Mouse (Mus musculus) midbrain, embryonic 12.5 days (tissue): ENCODE data around the gene Ankrd33b. TPM values are rescaled to one million over a fixed set of nuclear protein-coding genes. Genes with fewer than 3 reads are reported as not detected.

Source experiments
- ATAC-seq: fragments of 200-750 bp; cut with Nextera tagmentation; 2 replicates; pipeline ENCODE4 v1.8.0; 2017; ENCODE audit warnings: low read depth, moderate TSS enrichment, moderate library complexity; ENCODE audit not compliant: low FRiP score
- H3K27ac ChIP-seq: fragments of 300-500 bp; sonication (generic); replicated peaks from 2 replicates; pipeline ENCODE4 v1.5.1; 2016; ENCODE audit warnings: mild to moderate bottlenecking
- H3K27me3 ChIP-seq: fragments of 300-500 bp; sonication (generic); 2 replicates; pipeline ENCODE4 v1.6.1; 2016; ENCODE audit warnings: mild to moderate bottlenecking
- H3K36me3 ChIP-seq: fragments of 300-500 bp; sonication (generic); 2 replicates; pipeline ENCODE4 v1.6.1; 2016
- H3K4me1 ChIP-seq: fragments of 300-500 bp; sonication (generic); 2 replicates; pipeline ENCODE4 v1.6.1; 2016
- H3K4me2 ChIP-seq: fragments of 300-500 bp; sonication (generic); replicated peaks from 2 replicates; pipeline ENCODE4 v1.6.1; 2016; ENCODE audit warnings: mild to moderate bottlenecking, moderate library complexity
- H3K4me3 ChIP-seq: fragments of 300-500 bp; sonication (generic); 2 replicates; pipeline ENCODE4 v1.5.1; 2016; ENCODE audit warnings: mild to moderate bottlenecking
- H3K9ac ChIP-seq: fragments of 300-500 bp; sonication (generic); replicated peaks from 2 replicates; pipeline ENCODE4 v1.6.1; 2016; ENCODE audit warnings: mild to moderate bottlenecking, moderate library complexity
- H3K9me3 ChIP-seq: fragments of 300-500 bp; sonication (generic); 2 replicates; pipeline ENCODE4 v1.6.1; 2016; ENCODE audit warnings: mild to moderate bottlenecking
- WGBS: fragments of 180-500 bp; shearing (Covaris S2); methylation state at CpG from one replicate; pipeline ENCODE4 v1.1.7; 2016; 5-methylcytosine and 5-hydroxymethylcytosine counted together
- polyA plus RNA-seq: library from polyadenylated mRNA; unstranded; fragments of >200 nt; fragmentation: Nextera tagmentation; extraction: Ambion mirVana; gene quantifications from 2 replicates; pipeline ENCODE4 v1.2.1, GENCODE M21; 2016

The Ankrd33b gene
- polyA plus RNA-seq, 1 experiment from 2014 or later: 0.71 TPM

DNA sequence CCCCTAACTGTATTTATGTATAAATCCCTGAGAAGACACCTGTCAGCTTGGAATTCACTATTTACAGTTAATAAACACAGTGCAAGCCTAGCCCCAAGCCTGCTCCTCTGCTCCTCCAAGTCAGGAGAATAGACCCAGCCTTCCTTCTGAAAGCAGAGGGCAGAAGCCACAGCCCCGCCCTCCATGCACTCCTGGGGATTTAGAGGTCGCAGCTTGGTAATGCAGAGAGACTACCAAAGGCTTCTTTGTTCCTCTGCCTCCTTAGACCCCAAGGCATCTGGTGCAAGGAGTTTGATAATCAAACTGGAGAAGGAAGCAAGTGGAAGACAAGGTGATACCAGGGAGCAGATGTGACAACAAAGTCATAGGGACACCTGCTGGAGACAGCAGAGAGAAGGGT lies 73.2 kb downstream of the Ankrd33b start:
- Histone ChIP-seq H3K4me3 (no peak overlapping the region), H3K4me2 (no peak overlapping the region), H3K27me3 (peaks cover 36% of the 10 kb centered on the region), H3K9ac (no peak overlapping the region), H3K4me1 (peaks cover 15% of the 10 kb centered on the region), H3K27ac (no peak overlapping the region), H3K36me3 (no peaks in the 10 kb centered on the region), H3K9me3 (no peaks in the 10 kb centered on the region)
- no peak for ATAC-seq
- 5% methylated on average over 2 of the region's 2 CpGs for WGBS

DNA sequence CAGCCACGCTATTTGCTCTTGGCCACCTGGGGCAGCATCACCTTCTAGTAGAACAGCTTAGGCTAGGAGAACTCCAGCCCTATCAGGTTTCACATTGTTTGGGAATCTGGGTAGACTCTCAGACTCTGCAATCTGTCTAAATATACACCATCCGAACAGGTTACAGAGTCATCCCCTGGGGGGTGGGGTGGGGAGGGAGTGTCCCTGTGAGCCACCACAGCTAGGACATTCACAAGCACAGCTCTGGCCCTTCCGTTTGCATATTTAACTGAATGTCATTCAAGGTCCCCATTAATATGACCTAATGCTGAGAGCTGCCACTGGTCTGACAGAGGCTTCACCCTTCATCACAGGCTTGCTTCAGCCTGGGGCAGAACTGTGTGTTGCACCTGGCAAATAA lies 74.9 kb downstream of the Ankrd33b start:
- H3K27ac ChIP-seq: no peak overlapping the region
- peaks cover 21% of the 10 kb centered on the region for H3K27me3 ChIP-seq
- H3K4me2 ChIP-seq: no peak overlapping the region
- 46% methylated on average over 3 of the region's 3 CpGs for WGBS
- no peak overlapping the region for H3K9ac ChIP-seq
- H3K36me3 ChIP-seq: no peaks in the 10 kb centered on the region
- peaks cover 12% of the 10 kb centered on the region for H3K4me1 ChIP-seq
- no peak overlapping the region for H3K4me3 ChIP-seq
- ATAC-seq: no peak
- no peaks in the 10 kb centered on the region for H3K9me3 ChIP-seq

DNA sequence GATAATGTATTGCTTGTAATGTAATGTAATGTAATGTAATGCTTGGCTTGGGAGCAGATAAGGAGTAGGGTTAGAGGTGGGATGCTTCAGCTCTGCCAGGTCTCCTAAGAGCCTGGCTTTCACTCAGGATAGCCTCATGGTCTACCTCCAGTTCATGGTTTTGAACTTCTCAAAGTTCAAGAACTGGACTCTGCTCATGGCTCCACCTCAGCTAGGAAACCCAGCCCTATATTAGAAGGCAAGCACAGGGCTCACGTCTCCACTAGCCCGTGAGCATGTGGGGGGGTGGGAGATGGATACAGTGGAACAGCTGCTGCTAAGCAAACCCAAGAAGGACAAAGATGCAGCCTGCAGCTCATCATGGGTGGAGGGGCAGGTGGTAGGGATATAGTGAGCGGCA lies 81.8 kb downstream of the Ankrd33b start:
- no peak overlapping the region for H3K4me2 ChIP-seq
- WGBS: 89% methylated on average over 3 of the region's 3 CpGs

DNA sequence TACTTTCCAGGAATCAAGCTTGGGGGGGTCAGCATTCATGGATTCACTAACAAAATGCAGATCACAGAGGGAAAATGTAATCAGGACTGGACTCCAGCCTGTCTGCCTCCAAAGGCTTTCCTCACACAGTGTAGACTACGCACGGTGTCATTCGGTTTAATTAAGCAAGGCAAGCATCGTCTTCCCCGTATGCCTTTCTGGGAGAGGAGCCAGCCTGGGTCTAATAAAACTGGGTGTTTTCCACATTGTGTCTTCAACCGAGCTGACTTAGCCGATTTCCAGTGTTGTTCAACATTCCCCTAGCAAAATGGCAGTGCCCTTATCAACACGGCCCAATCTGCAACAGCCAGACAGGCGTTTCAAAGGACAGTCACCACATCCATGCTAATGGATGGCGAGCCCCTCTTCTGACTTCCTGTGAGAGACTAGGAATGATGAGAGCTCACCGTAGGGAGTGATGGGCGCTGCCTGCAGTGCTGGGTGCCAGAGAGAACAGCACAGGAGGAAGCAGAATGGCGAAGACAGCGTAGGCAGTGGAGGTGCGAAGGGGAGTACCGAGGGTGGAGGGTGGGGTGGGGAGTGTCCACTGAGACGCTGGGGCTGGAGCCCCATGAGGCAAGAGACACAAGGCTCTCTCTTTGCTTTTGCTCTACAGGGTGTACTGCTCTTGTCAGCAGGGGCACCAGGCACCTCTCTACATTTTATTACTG lies 82.4 kb downstream of the Ankrd33b start:
- H3K4me3 ChIP-seq: no peak overlapping the region
- 85% methylated on average over 17 of the region's 17 CpGs for WGBS
- ATAC-seq: no peak

More for the DNA sequence above, 81.8 kb downstream of the Ankrd33b start:
- ATAC-seq: no peak
- H3K9me3 ChIP-seq: no peaks in the 10 kb centered on the region
- H3K27me3 ChIP-seq: no peaks in the 10 kb centered on the region
- no peak overlapping the region for H3K4me3 ChIP-seq
- H3K4me1 ChIP-seq: no peaks in the 10 kb centered on the region
- H3K36me3 ChIP-seq: no peaks in the 10 kb centered on the region
- no peak overlapping the region for H3K27ac ChIP-seq
- H3K9ac ChIP-seq: no peak overlapping the region

DNA sequence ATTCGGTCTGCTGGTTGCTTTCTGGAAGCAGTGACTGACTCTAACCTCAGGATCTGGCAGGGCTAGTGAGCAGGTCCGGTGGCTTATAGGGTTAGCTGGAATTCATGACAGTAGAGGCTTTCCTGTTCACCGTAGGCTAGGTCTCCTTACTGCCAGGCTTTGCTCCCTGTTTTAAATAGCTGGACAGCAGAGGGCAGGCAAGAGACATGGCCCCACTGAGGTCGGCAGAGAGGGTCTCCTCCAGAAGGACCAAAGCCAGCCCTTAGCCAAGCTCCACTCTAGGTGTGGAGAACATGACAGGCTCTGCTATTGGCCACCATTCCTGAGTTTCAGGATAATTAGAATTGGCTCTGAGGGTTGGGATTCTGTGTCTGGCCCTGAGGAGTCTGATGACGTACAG lies 83.4 kb downstream of the Ankrd33b start:
- H3K9ac ChIP-seq: no peak overlapping the region
- no peaks in the 10 kb centered on the region for H3K9me3 ChIP-seq
- no peaks in the 10 kb centered on the region for H3K4me1 ChIP-seq
- ATAC-seq: no peak
- no peak overlapping the region for H3K4me3 ChIP-seq
- no peak overlapping the region for H3K27ac ChIP-seq
- WGBS: 66% methylated on average over 5 of the region's 5 CpGs
- H3K36me3 ChIP-seq: no peaks in the 10 kb centered on the region
- no peaks in the 10 kb centered on the region for H3K27me3 ChIP-seq
- H3K4me2 ChIP-seq: no peak overlapping the region

More for the DNA sequence above, 82.4 kb downstream of the Ankrd33b start:
- Histone ChIP-seq H3K27ac (no peak overlapping the region), H3K4me2 (no peak overlapping the region), H3K36me3 (no peaks in the 10 kb centered on the region), H3K9ac (no peak overlapping the region), H3K4me1 (no peaks in the 10 kb centered on the region), H3K9me3 (no peaks in the 10 kb centered on the region), H3K27me3 (no peaks in the 10 kb centered on the region)

DNA sequence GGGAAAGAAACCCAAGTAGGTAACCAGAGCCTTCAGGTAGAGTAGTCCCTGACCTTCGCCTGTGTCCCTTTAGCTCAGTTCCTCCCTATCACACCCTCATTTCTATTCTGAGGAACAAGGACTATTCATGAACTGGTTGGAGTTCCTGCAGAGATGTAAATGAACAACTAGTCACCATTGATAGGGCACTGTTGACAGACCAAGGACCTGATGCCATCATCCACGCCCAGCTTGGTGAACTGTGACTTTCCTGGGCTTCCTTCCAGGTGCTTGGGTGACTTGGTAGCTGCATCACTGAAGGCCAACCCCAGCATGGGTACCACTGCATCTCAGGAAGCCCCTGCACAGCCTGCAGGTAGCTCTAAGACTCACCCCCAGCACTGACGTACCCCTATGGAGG lies 85.2 kb downstream of the Ankrd33b start:
- peak overlapping the region; percentile 46 for H3K27ac ChIP-seq
- no peaks in the 10 kb centered on the region for H3K9me3 ChIP-seq
- H3K4me2 ChIP-seq: no peak overlapping the region
- no peak for ATAC-seq
- H3K4me3 ChIP-seq: no peak overlapping the region
- no peaks in the 10 kb centered on the region for H3K36me3 ChIP-seq
- no peak overlapping the region for H3K9ac ChIP-seq
- H3K27me3 ChIP-seq: no peaks in the 10 kb centered on the region
- 83% methylated on average over 3 of the region's 3 CpGs for WGBS
- no peaks in the 10 kb centered on the region for H3K4me1 ChIP-seq

DNA sequence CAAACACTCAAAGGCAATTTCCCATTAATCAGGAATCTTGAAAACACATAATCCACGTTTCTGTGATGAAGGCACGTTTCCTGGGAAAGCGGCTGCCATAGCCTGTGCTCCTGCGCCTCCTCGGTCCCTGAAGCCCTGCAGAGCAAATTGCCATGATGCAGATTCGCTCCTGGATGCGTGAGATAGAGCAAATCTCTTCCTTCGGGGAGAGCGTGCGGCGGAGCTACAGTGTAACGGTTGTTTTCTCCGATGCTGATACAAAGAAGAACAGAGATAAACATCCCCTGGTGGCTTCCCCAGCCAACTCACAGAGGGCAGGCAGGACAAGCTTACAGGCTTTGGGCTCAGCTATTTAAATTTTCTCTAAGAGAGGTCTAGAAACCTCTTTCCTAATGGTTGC lies 85.7 kb downstream of the Ankrd33b start:
- 61% methylated on average over 13 of the region's 13 CpGs for WGBS

DNA sequence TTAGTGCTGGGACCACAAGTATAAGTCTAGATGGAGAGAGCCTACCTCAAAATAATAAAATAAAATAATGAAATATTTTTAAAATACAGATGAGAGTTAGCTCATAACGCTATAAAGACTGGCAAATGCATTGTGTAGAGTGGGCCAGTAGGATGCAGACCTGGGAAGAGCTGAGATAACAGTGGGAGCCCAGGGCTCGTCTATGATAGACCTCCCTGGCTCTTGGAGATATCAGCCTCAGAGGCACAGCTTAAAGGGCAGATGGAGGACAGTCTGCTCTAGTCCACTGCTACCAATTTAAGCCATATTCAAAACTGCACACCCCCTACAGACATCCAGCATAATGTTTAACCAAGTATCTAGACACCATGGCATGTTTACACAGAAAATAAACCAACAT lies 86.8 kb downstream of the Ankrd33b start:
- no peak overlapping the region for H3K4me2 ChIP-seq
- H3K4me3 ChIP-seq: no peak overlapping the region
- 0 out of 2 replicates have a peak, but pooled peaks have one; percentile 28 for ATAC-seq
- H3K36me3 ChIP-seq: no peaks in the 10 kb centered on the region
- no peaks in the 10 kb centered on the region for H3K4me1 ChIP-seq
- H3K27ac ChIP-seq: no peak overlapping the region
- 73% methylated on average over 2 of the region's 2 CpGs for WGBS
- no peak overlapping the region for H3K9ac ChIP-seq
- no peaks in the 10 kb centered on the region for H3K27me3 ChIP-seq
- H3K9me3 ChIP-seq: no peaks in the 10 kb centered on the region

More for the DNA sequence above, 85.7 kb downstream of the Ankrd33b start:
- no peak overlapping the region for H3K9ac ChIP-seq
- no peaks in the 10 kb centered on the region for H3K9me3 ChIP-seq
- H3K36me3 ChIP-seq: no peaks in the 10 kb centered on the region
- H3K4me1 ChIP-seq: no peaks in the 10 kb centered on the region
- no peaks in the 10 kb centered on the region for H3K27me3 ChIP-seq
- ATAC-seq: peak; percentile 58
- H3K4me2 ChIP-seq: no peak overlapping the region
- H3K4me3 ChIP-seq: no peak overlapping the region
- peak overlapping the region; percentile 46 for H3K27ac ChIP-seq

DNA sequence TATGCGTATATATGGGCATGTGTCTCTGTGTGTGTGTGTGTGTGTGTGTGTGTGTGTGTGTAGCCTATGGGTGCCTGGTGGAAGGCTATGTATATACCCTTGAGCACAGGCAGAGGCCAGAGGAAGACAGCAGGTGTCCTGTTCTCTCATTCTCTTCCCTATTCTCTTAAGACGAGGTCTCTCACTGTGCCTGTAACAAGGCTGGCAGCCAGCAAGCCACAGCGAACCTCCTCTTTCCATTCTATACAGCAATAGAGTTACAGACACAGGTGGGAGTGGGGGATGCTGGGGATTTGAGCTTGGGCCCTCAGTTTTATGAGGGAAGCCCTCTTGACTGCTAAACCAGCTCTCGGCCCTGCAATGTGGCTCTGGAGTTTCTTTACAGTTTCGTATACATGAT lies 87.5 kb downstream of the Ankrd33b start:
- Histone ChIP-seq H3K9me3 (no peaks in the 10 kb centered on the region), H3K4me2 (no peak overlapping the region), H3K27ac (no peak overlapping the region), H3K27me3 (no peaks in the 10 kb centered on the region), H3K4me3 (no peak overlapping the region), H3K9ac (no peak overlapping the region), H3K4me1 (no peaks in the 10 kb centered on the region), H3K36me3 (no peaks in the 10 kb centered on the region)
- WGBS: 81% methylated on average over 5 of the region's 5 CpGs
- ATAC-seq: no peak

DNA sequence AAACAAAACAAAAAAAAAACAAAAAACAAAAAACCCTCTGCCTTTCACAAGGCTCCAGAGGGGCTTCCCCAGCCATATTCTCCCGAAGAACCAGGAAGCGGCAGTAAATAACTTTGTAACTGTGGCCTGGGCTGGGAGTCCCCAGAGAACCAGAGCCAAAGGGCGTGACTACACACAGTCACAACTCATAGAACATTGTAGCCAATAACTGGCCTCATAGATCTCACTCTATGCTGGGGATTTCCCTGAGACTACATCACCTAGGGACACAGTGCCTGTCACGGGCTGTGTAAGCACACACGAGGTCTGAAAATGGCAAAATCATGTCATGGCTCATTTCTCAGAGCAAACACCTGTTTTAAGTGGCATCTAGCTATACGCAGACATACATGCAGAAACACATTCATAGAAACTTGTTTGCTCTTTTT lies 87.9 kb downstream of the Ankrd33b start:
- ATAC-seq: no peak

DNA sequence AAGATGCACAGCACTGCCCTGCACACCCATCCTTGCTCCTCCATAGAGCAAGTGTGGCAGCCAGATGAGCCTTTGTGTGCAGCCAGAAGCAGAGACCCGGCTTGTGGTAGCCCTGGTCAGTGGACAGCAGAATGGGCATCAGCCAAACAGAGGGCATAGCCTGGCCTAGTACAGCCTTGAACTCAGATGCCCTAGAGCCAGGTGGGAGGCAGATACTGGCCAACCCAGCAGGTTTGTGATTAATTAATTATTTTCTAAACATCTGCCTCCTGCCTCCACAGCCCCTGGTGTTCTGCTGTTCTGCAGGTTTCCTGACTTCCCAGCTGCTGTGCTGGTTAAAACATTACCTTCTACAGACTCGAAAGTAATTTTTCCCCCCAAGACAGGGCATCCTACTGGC lies 88.4 kb downstream of the Ankrd33b start:
- H3K9ac ChIP-seq: no peak overlapping the region
- no peaks in the 10 kb centered on the region for H3K36me3 ChIP-seq
- 72% methylated on average over 2 of the region's 2 CpGs for WGBS
- no peak overlapping the region for H3K4me3 ChIP-seq
- H3K9me3 ChIP-seq: no peaks in the 10 kb centered on the region
- H3K4me1 ChIP-seq: no peaks in the 10 kb centered on the region
- no peak for ATAC-seq
- no peaks in the 10 kb centered on the region for H3K27me3 ChIP-seq
- H3K4me2 ChIP-seq: no peak overlapping the region
- H3K27ac ChIP-seq: no peak overlapping the region

More for the DNA sequence above, 87.9 kb downstream of the Ankrd33b start:
- Histone ChIP-seq H3K4me2 (no peak overlapping the region), H3K4me3 (no peak overlapping the region), H3K27ac (no peak overlapping the region), H3K9me3 (no peaks in the 10 kb centered on the region), H3K4me1 (no peaks in the 10 kb centered on the region), H3K9ac (no peak overlapping the region), H3K36me3 (no peaks in the 10 kb centered on the region), H3K27me3 (no peaks in the 10 kb centered on the region)
- 86% methylated on average over 6 of the region's 6 CpGs for WGBS

DNA sequence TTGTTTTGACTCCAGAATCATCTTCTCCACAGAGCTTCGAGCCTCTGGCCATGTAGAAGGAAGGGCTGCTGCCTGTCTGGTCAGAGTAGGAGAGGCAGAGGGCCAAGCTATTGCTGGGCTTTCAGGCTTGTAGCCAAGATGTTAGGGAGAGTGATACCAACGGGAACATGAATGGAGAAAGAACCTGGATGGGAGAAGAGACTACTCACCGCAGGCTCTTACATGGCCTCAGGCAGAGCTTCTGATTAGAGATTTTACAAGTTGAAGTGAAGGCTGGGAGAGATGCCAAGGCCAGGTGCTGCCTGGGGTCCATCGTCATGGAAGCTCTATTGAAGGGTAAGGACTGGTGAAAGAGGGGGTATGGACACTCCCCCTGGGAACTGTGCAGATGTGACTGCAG lies 89.4 kb downstream of the Ankrd33b start:
- no peaks in the 10 kb centered on the region for H3K4me1 ChIP-seq
- no peak overlapping the region for H3K27ac ChIP-seq
- no peak overlapping the region for H3K9ac ChIP-seq
- WGBS: 81% methylated on average over 4 of the region's 4 CpGs
- no peaks in the 10 kb centered on the region for H3K9me3 ChIP-seq
- no peak overlapping the region for H3K4me2 ChIP-seq
- ATAC-seq: no peak
- H3K4me3 ChIP-seq: no peak overlapping the region
- H3K27me3 ChIP-seq: no peaks in the 10 kb centered on the region
- no peaks in the 10 kb centered on the region for H3K36me3 ChIP-seq

DNA sequence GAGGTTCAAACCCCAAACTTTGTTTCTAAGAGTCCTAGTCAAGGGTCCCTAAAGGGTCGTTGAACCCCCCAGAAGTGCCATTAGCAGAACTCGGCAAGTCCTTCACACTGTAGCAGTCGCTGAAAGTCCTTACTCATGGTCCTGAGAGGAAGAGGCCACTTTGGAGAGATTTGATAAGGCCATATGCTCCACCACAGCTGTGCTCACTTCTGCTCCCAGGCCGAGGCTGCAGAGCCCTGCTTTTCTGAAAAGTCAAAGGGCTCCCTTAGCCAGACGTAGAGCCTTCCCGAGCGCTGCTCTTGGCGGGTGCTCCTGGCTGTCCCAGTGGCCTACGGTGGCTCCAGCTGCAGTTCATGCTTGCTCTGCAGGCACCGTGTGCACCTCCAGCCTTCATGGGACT lies 94.0 kb downstream of the Ankrd33b start:
- no peak for ATAC-seq
- Histone ChIP-seq H3K36me3 (no peaks in the 10 kb centered on the region), H3K4me2 (no peak overlapping the region), H3K9me3 (no peaks in the 10 kb centered on the region), H3K9ac (no peak overlapping the region), H3K4me1 (no peaks in the 10 kb centered on the region), H3K4me3 (no peak overlapping the region), H3K27me3 (no peaks in the 10 kb centered on the region), H3K27ac (no peak overlapping the region)
- WGBS: 87% methylated on average over 10 of the region's 10 CpGs
